In the genomic region with DNA sequence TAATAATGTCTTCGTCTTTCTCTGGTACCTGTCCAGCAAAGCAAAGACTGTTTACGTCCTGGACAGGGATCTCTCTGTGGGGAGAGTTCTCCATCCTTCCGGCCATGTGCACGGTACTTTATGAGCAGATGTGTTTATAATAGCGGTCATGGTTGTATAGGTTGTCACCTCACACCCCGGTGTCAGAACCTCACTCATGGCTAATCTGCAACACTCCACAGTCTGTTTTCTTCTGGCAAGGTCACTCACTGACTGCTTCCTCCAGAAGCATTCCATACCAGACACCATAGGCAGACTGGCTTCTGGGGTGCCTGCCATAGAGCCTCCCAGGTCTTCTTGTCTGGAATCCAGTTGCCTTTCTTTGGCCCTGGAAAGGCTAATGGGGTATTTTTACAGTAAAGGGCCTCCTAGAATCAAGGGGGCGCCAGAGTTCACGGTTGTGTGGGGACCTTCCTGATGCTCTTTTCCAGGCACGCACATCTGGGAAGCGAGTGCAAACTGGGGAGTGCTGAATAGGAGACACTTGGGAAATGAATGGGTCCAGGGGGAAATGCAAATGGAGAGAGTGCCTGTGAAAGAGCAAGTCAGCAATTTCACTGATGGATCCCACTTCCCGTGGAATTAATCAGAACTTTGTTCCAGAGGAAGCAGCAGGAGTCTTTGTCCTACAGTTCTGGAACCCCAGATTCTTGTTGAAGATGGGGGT, we compare ENCODE assay signal across 8 mouse cellular contexts.
DNase-seq lines count a peak whose midpoint lies in the region; ATAC-seq and TF ChIP-seq lines count a peak whose summit lies in the region.
"Had no signal": no experiment of that assay in that cellular context is flagged by ENCODE, and none has a peak within 500 bp of the region (broad histone marks: within the 10 kb centered on the region; RNA-seq: fewer than 3 reads in every experiment).

No protein-coding gene starts in this region.

- H3K4me1 ChIP-seq in hindbrain, embryonic 16.5 days (ENCODE audit: control insufficient read depth, insufficient read depth, low read depth, low read length) = peaks cover 9% of the 10 kb centered on the region
- 0 out of 2 replicates have a peak, but pooled peaks cover 10% of the 10 kb centered on the region for H3K4me1 ChIP-seq in hindbrain, embryonic 14.5 days (replicated peaks; ENCODE audit: control insufficient read depth, insufficient read depth, low read length)
- no peaks in the 10 kb centered on the region for H3K4me1 ChIP-seq in midbrain, postnatal 0 days (ENCODE audit: insufficient read depth, low read length)
- H3K4me1 ChIP-seq in midbrain, embryonic 11.5 days (ENCODE audit: control insufficient read depth, insufficient read depth, low read length) = no peaks in the 10 kb centered on the region
- H3K4me1 ChIP-seq in stomach, postnatal 0 days (replicated peaks; ENCODE audit: control insufficient read depth, insufficient read depth) = no peaks in the 10 kb centered on the region

- no peaks in the 10 kb centered on the region for H3K36me3 ChIP-seq in hindbrain, embryonic 16.5 days (ENCODE audit: control insufficient read depth, insufficient read depth, low read length)
- H3K36me3 ChIP-seq in hindbrain, embryonic 14.5 days (replicated peaks; ENCODE audit: control insufficient read depth, insufficient read depth) = no peaks in the 10 kb centered on the region
- H3K36me3 ChIP-seq in midbrain, postnatal 0 days (ENCODE audit: insufficient read depth, low read length) = no peaks in the 10 kb centered on the region
- H3K36me3 ChIP-seq in midbrain, embryonic 11.5 days (ENCODE audit: control insufficient read depth, insufficient read depth, low read length) = no peaks in the 10 kb centered on the region; the same call in 1 of the 2 replicates
- H3K36me3 ChIP-seq in stomach, postnatal 0 days (ENCODE audit: control insufficient read depth, insufficient read depth, low read length) = no peaks in the 10 kb centered on the region; the same call in 1 of the 2 replicates

- no peak for TF ChIP-seq EP300 in stomach, postnatal 0 days (optimal IDR thresholded peaks at IDR 0.05)

- no peak overlapping the region for H3K27ac ChIP-seq in hindbrain, embryonic 16.5 days (ENCODE audit: low read depth, low read length)
- H3K27ac ChIP-seq in hindbrain, embryonic 14.5 days = no peak overlapping the region
- no peak overlapping the region for H3K27ac ChIP-seq in midbrain, postnatal 0 days (ENCODE audit: low read depth, low read length)
- H3K27ac ChIP-seq in midbrain, embryonic 11.5 days (ENCODE audit: low read depth, low read length) = no peak overlapping the region
- no peak overlapping the region for H3K27ac ChIP-seq in stomach, postnatal 0 days (replicated peaks)

- no peak overlapping the region for H3K4me3 ChIP-seq in hindbrain, embryonic 16.5 days (ENCODE audit: low read length)
- H3K4me3 ChIP-seq in hindbrain, embryonic 14.5 days (replicated peaks; ENCODE audit: low read length) = no peak overlapping the region
- H3K4me3 ChIP-seq in midbrain, postnatal 0 days (ENCODE audit: low read depth, low read length) = no peak overlapping the region
- H3K4me3 ChIP-seq in midbrain, embryonic 11.5 days (ENCODE audit: low read depth, low read length) = no peak overlapping the region
- H3K4me3 ChIP-seq in stomach, postnatal 0 days (ENCODE audit: low read depth, low read length) = no peak overlapping the region

- no peaks in the 10 kb centered on the region for H3K27me3 ChIP-seq in hindbrain, embryonic 16.5 days (replicated peaks; ENCODE audit: control insufficient read depth, insufficient read depth, low read length)
- no peaks in the 10 kb centered on the region for H3K27me3 ChIP-seq in hindbrain, embryonic 14.5 days (ENCODE audit: control insufficient read depth, insufficient read depth, low read length)
- no peaks in the 10 kb centered on the region for H3K27me3 ChIP-seq in midbrain, postnatal 0 days (ENCODE audit: insufficient read depth, low read length)
- no peaks in the 10 kb centered on the region for H3K27me3 ChIP-seq in midbrain, embryonic 11.5 days (ENCODE audit: control insufficient read depth, insufficient read depth, low read length)
- H3K27me3 ChIP-seq in stomach, postnatal 0 days (ENCODE audit: control insufficient read depth, insufficient read depth, low read length) = no peaks in the 10 kb centered on the region

- no peak overlapping the region for H3K9ac ChIP-seq in hindbrain, embryonic 16.5 days (ENCODE audit: low read depth, low read length)
- H3K9ac ChIP-seq in hindbrain, embryonic 14.5 days = no peak overlapping the region
- H3K9ac ChIP-seq in midbrain, postnatal 0 days (replicated peaks; ENCODE audit: low read length, poor library complexity, severe bottlenecking) = no peak overlapping the region
- H3K9ac ChIP-seq in midbrain, embryonic 11.5 days (ENCODE audit: low read length) = no peak overlapping the region
- H3K9ac ChIP-seq in stomach, postnatal 0 days (ENCODE audit: low read length) = no peak overlapping the region

- no peak overlapping the region for H3K4me2 ChIP-seq in hindbrain, embryonic 16.5 days (ENCODE audit: low read length)
- no peak overlapping the region for H3K4me2 ChIP-seq in hindbrain, embryonic 14.5 days (replicated peaks)
- no peak overlapping the region for H3K4me2 ChIP-seq in midbrain, postnatal 0 days (ENCODE audit: low read depth, low read length, poor library complexity, severe bottlenecking)
- H3K4me2 ChIP-seq in midbrain, embryonic 11.5 days = no peak overlapping the region
- no peak overlapping the region for H3K4me2 ChIP-seq in stomach, postnatal 0 days (replicated peaks; ENCODE audit: low read depth)

- 0 out of 2 replicates have a peak, but pooled peaks have one; percentile 8 for TF ChIP-seq CTCF in midbrain, postnatal 0 days (IDR thresholded peaks at IDR 0.05)
- TF ChIP-seq CTCF in stomach, postnatal 0 days (IDR thresholded peaks at IDR 0.05; ENCODE audit: low read depth) = peak; percentile 24

- peak; percentile 34; the same call in 1 of the 2 replicates for ATAC-seq in hindbrain, embryonic 16.5 days
- ATAC-seq in hindbrain, embryonic 14.5 days (ENCODE audit: low FRiP score) = no peak
- no peak for ATAC-seq in midbrain, postnatal 0 days (ENCODE audit: low FRiP score)
- no peak for ATAC-seq in midbrain, embryonic 11.5 days (ENCODE audit: low FRiP score)
- ATAC-seq in erythroblast, adult 5-6 weeks (replicated peaks; ENCODE audit: low FRiP score, poor library complexity, severe bottlenecking) = peak; percentile 58; the same call in 1 of the 2 replicates
- ATAC-seq in stomach, postnatal 0 days (ENCODE audit: low FRiP score, low TSS enrichment) = no peak

- DNase-seq in hindbrain, embryonic 14.5 days (ENCODE audit: low spot score) = no peak
- no peak for DNase-seq in midbrain, postnatal 0 days (ENCODE audit: low spot score)
- no peak for DNase-seq in midbrain, embryonic 11.5 days (ENCODE audit: low spot score, missing footprints)
- DNase-seq in stomach, postnatal 0 days (ENCODE audit: low spot score) = no peak
- DNase-seq in thymus, postnatal 36 days = no peak
- DNase-seq: right cerebral cortex, postnatal 14 days had no signal

- H3K9me3 ChIP-seq in hindbrain, embryonic 16.5 days (ENCODE audit: control insufficient read depth, low read length) = no peaks in the 10 kb centered on the region
- H3K9me3 ChIP-seq in hindbrain, embryonic 14.5 days (ENCODE audit: control insufficient read depth, low read length) = no peaks in the 10 kb centered on the region
- H3K9me3 ChIP-seq in midbrain, postnatal 0 days (ENCODE audit: low read length) = no peaks in the 10 kb centered on the region
- H3K9me3 ChIP-seq in midbrain, embryonic 11.5 days (ENCODE audit: control insufficient read depth, low read length) = no peaks in the 10 kb centered on the region
- no peaks in the 10 kb centered on the region for H3K9me3 ChIP-seq in stomach, postnatal 0 days (ENCODE audit: control insufficient read depth, low read length)

- 75% methylated on average over 11 of the region's 11 CpGs for WGBS in hindbrain, embryonic 16.5 days
- WGBS in hindbrain, embryonic 14.5 days = 77% methylated on average over 11 of the region's 11 CpGs
- 77% methylated on average over 11 of the region's 11 CpGs for WGBS in midbrain, postnatal 0 days
- 85% methylated on average over 11 of the region's 11 CpGs for WGBS in midbrain, embryonic 11.5 days
- WGBS in stomach, postnatal 0 days = 74% methylated on average over 11 of the region's 11 CpGs

Comparison
In these comparisons a context has a peak if more than half of its experiments do, and no peak if none do; other contexts are left out.
1. ATAC-seq: peak in hindbrain, embryonic 16.5 days (single experiment) and erythroblast, adult 5-6 weeks (single experiment); none in hindbrain, embryonic 14.5 days (single experiment), midbrain, postnatal 0 days (single experiment), midbrain, embryonic 11.5 days (single experiment) and stomach, postnatal 0 days (single experiment).